Mouse (Mus musculus): ENCODE data around the gene Zcchc4.

DNA sequence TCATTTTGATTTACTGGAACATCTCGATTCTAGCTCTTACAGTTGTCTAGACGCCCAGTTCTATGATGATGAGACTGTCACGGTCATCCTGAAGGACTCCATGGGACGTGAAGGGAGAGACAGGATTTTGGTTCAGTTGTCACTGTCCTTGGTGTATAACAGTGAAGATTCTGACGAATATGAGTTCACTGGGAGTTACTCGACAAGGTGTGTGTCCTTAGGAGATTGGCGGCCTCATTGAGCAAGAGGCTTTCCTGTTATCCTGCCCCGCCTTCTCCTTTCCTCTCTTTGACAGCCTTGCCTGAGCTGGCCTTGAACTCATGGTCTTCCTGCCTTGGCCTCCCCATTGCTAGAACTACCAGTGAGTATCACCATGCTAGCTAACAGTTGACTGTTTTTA lies 89.2 kb downstream of the Zcchc4 start:
- TF ChIP-seq GATA1 (IDR thresholded peaks at IDR 0.05; ENCODE audit: low read length) (no peak), TAL1 (IDR thresholded peaks at IDR 0.05; ENCODE audit: low read length) (no peak)

Data from erythroblast, embryonic 14.5 days (primary cell).